Mouse (Mus musculus) intestine, embryonic 14.5 days (tissue): ENCODE data around the gene Apex1. TPM values are rescaled to one million over a fixed set of nuclear protein-coding genes. Genes with fewer than 3 reads are reported as not detected.
"Not testable (repeated sequence)": the region's sequence is repeated elsewhere in the genome, so short reads cannot be mapped to it uniquely, and the experiment has no call there.

Experiments used
- ATAC-seq: fragments of 200-750 bp; cut with Nextera tagmentation; replicated peaks from 2 replicates; pipeline ENCODE4 v1.8.0; 2017; ENCODE audit warnings: low read depth, moderate number of reproducible peaks, moderate TSS enrichment, moderate library complexity; ENCODE audit not compliant: low FRiP score, low TSS enrichment
- DNase-seq: peaks from one replicate; pipeline ENCODE4 v3.0.0-alpha.2; 2018; ENCODE audit warnings: low spot score
- H3K27ac ChIP-seq: fragments of 300-500 bp; sonication (generic); 2 replicates; pipeline ENCODE4 v1.5.1; 2014; ENCODE audit warnings: low read depth, mild to moderate bottlenecking, control low read depth
- H3K27me3 ChIP-seq: fragments of 300-500 bp; sonication (generic); replicated peaks from 2 replicates; pipeline ENCODE4 v1.6.1; 2014; ENCODE audit warnings: low read length, control low read depth; ENCODE audit not compliant: control insufficient read depth, insufficient read depth
- H3K36me3 ChIP-seq: fragments of 300-500 bp; sonication (generic); 2 replicates; pipeline ENCODE4 v1.6.1; 2014; ENCODE audit warnings: low read length, control low read depth; ENCODE audit not compliant: control insufficient read depth, insufficient read depth
- H3K4me1 ChIP-seq: fragments of 300-500 bp; sonication (generic); replicated peaks from 2 replicates; pipeline ENCODE4 v1.6.1; 2014; ENCODE audit warnings: low read length, control low read depth, mixed read lengths; ENCODE audit not compliant: control insufficient read depth, insufficient read depth
- H3K4me2 ChIP-seq: fragments of 300-500 bp; sonication (generic); 2 replicates; pipeline ENCODE4 v1.6.1; 2014; ENCODE audit warnings: low read length
- H3K4me3 ChIP-seq: fragments of 300-500 bp; sonication (generic); 2 replicates; pipeline ENCODE4 v1.5.1; 2014; ENCODE audit warnings: low read depth, low read length, control low read depth, mixed read lengths
- H3K9ac ChIP-seq: fragments of 300-500 bp; sonication (generic); 2 replicates; pipeline ENCODE4 v1.6.1; 2014; ENCODE audit warnings: mild to moderate bottlenecking, low read length
- H3K9me3 ChIP-seq: fragments of 300-500 bp; sonication (generic); 2 replicates; pipeline ENCODE4 v1.6.1; 2016; ENCODE audit warnings: low read length, control low read depth; ENCODE audit not compliant: control insufficient read depth
- WGBS: fragments of 180-500 bp; shearing (Covaris S2); extraction: QIAGEN DNeasy Blood & Tissue Kit; methylation state at CpG from one replicate; pipeline ENCODE4 v1.1.7; 2014; 5-methylcytosine and 5-hydroxymethylcytosine counted together
- polyA plus RNA-seq: library from polyadenylated mRNA; unstranded; fragments of >200 nt; fragmentation: Nextera tagmentation; extraction: Ambion mirVana; gene quantifications from 2 replicates; pipeline ENCODE4 v1.2.1, GENCODE M21; 2014

The Apex1 gene
- polyA plus RNA-seq, 1 experiment from 2014 or later, result 291 TPM

GRCm38 (mm10) chr14:50911356-50911755 lies 13.4 kb upstream of the Apex1 start:
- DNase-seq, result no peak
- no peaks in the 10 kb centered on the region for H3K27me3 ChIP-seq
- no peak overlapping the region for H3K4me2 ChIP-seq
- H3K27ac ChIP-seq, result no peak overlapping the region
- H3K36me3 ChIP-seq, result peaks cover 50% of the 10 kb centered on the region
- H3K9ac ChIP-seq, result no peak overlapping the region
- WGBS, result 55% methylated on average over 3 of the region's 3 CpGs
- no peaks in the 10 kb centered on the region for H3K4me1 ChIP-seq
- no peaks in the 10 kb centered on the region for H3K9me3 ChIP-seq
- ATAC-seq, result no peak
- H3K4me3 ChIP-seq, result no peak overlapping the region

- not testable (repeated sequence) for H3K4me1 ChIP-seq, DNase-seq, H3K27ac ChIP-seq, H3K27me3 ChIP-seq, H3K9me3 ChIP-seq, ATAC-seq
- Histone ChIP-seq H3K4me2 (peak overlapping the region; percentile 91), H3K9ac (peak overlapping the region; percentile 93), H3K4me3 (peak overlapping the region; percentile 94), H3K36me3 (peaks cover 43% of the 10 kb centered on the region)
- WGBS, result 81% methylated on average over 1 of the region's 1 CpGs
These were observed 1.3 kb upstream of the Apex1 start for GRCm38 (mm10) chr14:50923437-50923836.

GRCm38 (mm10) chr14:50925111-50925920 lies 548 bp downstream of the Apex1 start:
- DNase-seq, result no peak
- under 1% methylated on average over 38 of the region's 38 CpGs for WGBS
- ATAC-seq, result peak; percentile 16; the same call in 1 of the 2 replicates

GRCm38 (mm10) chr14:50927366-50927765 lies 2.6 kb downstream of the Apex1 start:
- H3K36me3 ChIP-seq, result peaks cover 37% of the 10 kb centered on the region
- DNase-seq (no peak), ATAC-seq (no peak)
- no peak overlapping the region for H3K9ac ChIP-seq
- no peak overlapping the region for H3K4me2 ChIP-seq
- 67% methylated on average over 3 of the region's 3 CpGs for WGBS
- no peak overlapping the region for H3K4me3 ChIP-seq
- no peaks in the 10 kb centered on the region for H3K9me3 ChIP-seq
- no peaks in the 10 kb centered on the region for H3K27me3 ChIP-seq
- H3K27ac ChIP-seq, result no peak overlapping the region
- peaks cover 13% of the 10 kb centered on the region for H3K4me1 ChIP-seq

More at GRCm38 (mm10) chr14:50925111-50925920, 548 bp downstream of the Apex1 start:
- Histone ChIP-seq H3K4me1 (peaks cover 13% of the 10 kb centered on the region), H3K4me2 (peak overlapping the region; percentile 91), H3K9me3 (no peaks in the 10 kb centered on the region), H3K27me3 (no peaks in the 10 kb centered on the region), H3K27ac (peak overlapping the region; percentile 96), H3K4me3 (peak overlapping the region; percentile 94), H3K36me3 (peaks cover 37% of the 10 kb centered on the region), H3K9ac (peak overlapping the region; percentile 93)

- ATAC-seq (no peak), DNase-seq (no peak)
- peak overlapping the region; percentile 82 for H3K27ac ChIP-seq
- WGBS, result 12% methylated on average over 10 of the region's 10 CpGs
- peak overlapping the region; percentile 87 for H3K4me3 ChIP-seq
- peak overlapping the region; percentile 97 for H3K9ac ChIP-seq
- peaks cover 10% of the 10 kb centered on the region for H3K4me1 ChIP-seq
- H3K4me2 ChIP-seq, result peak overlapping the region; percentile 74
- H3K36me3 ChIP-seq, result peaks cover 37% of the 10 kb centered on the region
- H3K27me3 ChIP-seq, result no peaks in the 10 kb centered on the region
- no peaks in the 10 kb centered on the region for H3K9me3 ChIP-seq
These were observed 5.2 kb downstream of the Apex1 start for GRCm38 (mm10) chr14:50929951-50930350.

- Histone ChIP-seq H3K27ac (peak overlapping the region; percentile 82), H3K9ac (peak overlapping the region; percentile 97), H3K36me3 (peaks cover 37% of the 10 kb centered on the region), H3K4me1 (peaks cover 10% of the 10 kb centered on the region), H3K9me3 (no peaks in the 10 kb centered on the region), H3K27me3 (no peaks in the 10 kb centered on the region), H3K4me2 (peak overlapping the region; percentile 74), H3K4me3 (peak overlapping the region; percentile 87)
- WGBS, result 0% methylated on average over 33 of the region's 38 CpGs
- ATAC-seq (peak; percentile 74), DNase-seq (peak; percentile 78)
These were observed 5.6 kb downstream of the Apex1 start for GRCm38 (mm10) chr14:50930377-50930753.

GRCm38 (mm10) chr14:50930754-50931492 lies 6.2 kb downstream of the Apex1 start, which contains the start of the genes Pip4p1 and Pnp:
TSS of gene Pip4p1 (minus strand) at chr14:50930856.
TSS of gene Pnp (plus strand) at chr14:50931082.
- Histone ChIP-seq H3K9ac (peak within 1 kb of the TSS; percentile 97), H3K4me1 (peaks cover 10% of the 10 kb centered on the region), H3K9me3 (no peaks in the 10 kb centered on the region), H3K27me3 (no peaks in the 10 kb centered on the region), H3K4me2 (peak within 1 kb of the TSS; percentile 74), H3K4me3 (peak within 1 kb of the TSS; percentile 87), H3K36me3 (peaks cover 37% of the 10 kb centered on the region), H3K27ac (peak within 1 kb of the TSS; percentile 90)
- under 1% methylated on average over 64 of the region's 68 CpGs for WGBS
- DNase-seq (peak; percentile 99), ATAC-seq (peak; percentile 99)

GRCm38 (mm10) chr14:50931493-50932020 lies 6.8 kb downstream of the Apex1 start:
- peak overlapping the region; percentile 87 for H3K4me3 ChIP-seq
- ATAC-seq (no peak), DNase-seq (no peak)
- H3K9me3 ChIP-seq, result no peaks in the 10 kb centered on the region
- H3K27me3 ChIP-seq, result no peaks in the 10 kb centered on the region
- peak overlapping the region; percentile 90 for H3K27ac ChIP-seq
- peaks cover 10% of the 10 kb centered on the region for H3K4me1 ChIP-seq
- H3K36me3 ChIP-seq, result peaks cover 31% of the 10 kb centered on the region
- peak overlapping the region; percentile 64 for H3K4me2 ChIP-seq
- peak overlapping the region; percentile 55 for H3K9ac ChIP-seq
- 12% methylated on average over 12 of the region's 12 CpGs for WGBS
